Comparison of ENCODE assay signal across 22 mouse cellular contexts in genomic region chr6:129326016-129326415, GRCm38 (mm10). TPM values are rescaled to one million over a fixed set of nuclear protein-coding genes. Genes with fewer than 3 reads are reported as not detected.
DNase-seq lines count a peak whose midpoint lies in the region; TF ChIP-seq lines count a peak whose summit lies in the region.
"Had no signal": no experiment of that assay in that cellular context is flagged by ENCODE, and none has a peak within 500 bp of the region (broad histone marks: within the 10 kb centered on the region; RNA-seq: fewer than 3 reads in every experiment).

No protein-coding gene starts in this region.

- H3K4me1 ChIP-seq in CH12.LX (ENCODE audit: control insufficient read depth in 1 of 2, insufficient read depth in 2 of 2): peaks cover 0 to 33% of the 10 kb centered on the region in 2 experiments; a peak in 2 of 4 replicates
- H3K4me1 ChIP-seq: heart, embryonic 12.5 days; limb, embryonic 13.5 days; lung, embryonic 15.5 days; neural tube, embryonic 13.5 days had no signal

- in situ Hi-C loops in CH12.LX (cut with MboI; ENCODE audit: low pct_ligation_motif_present, low pct_unique_long_range_greater_than_20kb, low sequenced_read_pairs): no loop called here

- H3K36me3 ChIP-seq in CH12.LX (replicated peaks in 1 of 2; ENCODE audit: control insufficient read depth in 1 of 2, insufficient read depth in 1 of 2, low read length in 1 of 2): no peaks in the 10 kb centered on the region
- H3K36me3 ChIP-seq: G1E; heart, embryonic 12.5 days; limb, embryonic 13.5 days; lung, embryonic 15.5 days; neural tube, embryonic 13.5 days had no signal

- H3K27me3 ChIP-seq in CH12.LX (replicated peaks): no peaks in the 10 kb centered on the region
- H3K27me3 ChIP-seq: heart, embryonic 12.5 days; limb, embryonic 13.5 days; lung, embryonic 15.5 days; neural tube, embryonic 13.5 days had no signal

- no peak for TF ChIP-seq POLR2A in CH12.LX (IDR thresholded peaks at IDR 0.05; ENCODE audit: low read depth, low read length)

- no peak overlapping the region for H3K4me3 ChIP-seq in CH12.LX (replicated peaks in 1 of 3; ENCODE audit: low read depth in 2 of 3, low read length in 2 of 3, poor library complexity in 1 of 3)
- H3K4me3 ChIP-seq: heart, embryonic 12.5 days; limb, embryonic 13.5 days; lung, embryonic 15.5 days; neural tube, embryonic 13.5 days had no signal

- peak overlapping the region; percentile 92 for H3K27ac ChIP-seq in CH12.LX (ENCODE audit: insufficient read depth, low read depth)
- H3K27ac ChIP-seq: limb, embryonic 13.5 days; lung, embryonic 15.5 days; neural tube, embryonic 13.5 days had no signal

- no peaks in the 10 kb centered on the region for H3K9me3 ChIP-seq in CH12.LX (replicated peaks; ENCODE audit: low read length)
- H3K9me3 ChIP-seq: heart, embryonic 12.5 days; limb, embryonic 13.5 days; lung, embryonic 15.5 days; neural tube, embryonic 13.5 days had no signal

- peak overlapping the region; percentile 89 for H3K4me2 ChIP-seq in CH12.LX (ENCODE audit: insufficient read depth, low read depth, poor library complexity, severe bottlenecking)
- H3K4me2 ChIP-seq: heart, embryonic 12.5 days; limb, embryonic 13.5 days; lung, embryonic 15.5 days; neural tube, embryonic 13.5 days had no signal

- dilution Hi-C loops in CH12.LX (cut with MboI; ENCODE audit: extremely low pct_ligation_motif_present, extremely low pct_unique_long_range_greater_than_20kb, low sequenced_read_pairs): no loop called here

- peak; percentile 21 for DNase-seq in lung, postnatal 36 days
- DNase-seq in lung, postnatal 14 days: no peak
- DNase-seq in CH12.LX (ENCODE audit: extremely low read depth): peak; percentile 69
- peak; percentile 54 for DNase-seq in induced T-regulatory cell, adult 2 months (ENCODE audit: low read depth)
- DNase-seq in thymus, postnatal 14 days: peak; percentile 48
- DNase-seq in cerebellum, adult 9-11 months: no peak
- DNase-seq in adrenal gland, adult 8-10 months: no peak
- DNase-seq: cerebellum, adult 11 months; embryo, embryonic 11 days; gastrocnemius, postnatal 25 days; heart, postnatal 4 days; kidney, adult 2 months; midbrain, embryonic 14.5 days had no signal

- peak; percentile 71 for TF ChIP-seq RAD21 in CH12.LX (IDR thresholded peaks at IDR 0.05; ENCODE audit: low read depth, low read length)

- TF ChIP-seq EP300 in CH12.LX (IDR thresholded peaks at IDR 0.05; ENCODE audit: low read length): no peak; the same call in 1 of the 2 replicates

- TF ChIP-seq CTCF in CH12.LX (conservative IDR thresholded peaks at IDR 0.05 in 1 of 2, IDR thresholded peaks at IDR 0.05 in 1 of 2; ENCODE audit: low read depth in 2 of 2, low read length in 2 of 2): peak; percentile 19 to 77; a peak in 3 of 4 replicates

- H3K79me2 ChIP-seq in CH12.LX (replicated peaks; ENCODE audit: control insufficient read depth, extremely low read depth, insufficient read depth, poor library complexity, severe bottlenecking): no peaks in the 10 kb centered on the region

- peak overlapping the region; percentile 78 for H3K9ac ChIP-seq in CH12.LX (ENCODE audit: insufficient read depth, low read depth)
- H3K9ac ChIP-seq: forebrain, postnatal 0 days; heart, embryonic 12.5 days; limb, embryonic 13.5 days; lung, embryonic 15.5 days; neural tube, embryonic 13.5 days had no signal

TF ChIP-seq in CH12.LX, 34 proteins besides CTCF, POLR2A, EP300 and RAD21:
- TF ChIP-seq NRF1 (IDR thresholded peaks at IDR 0.05; ENCODE audit: low read depth, low read length) (no peak), PAX5 (IDR thresholded peaks at IDR 0.05; ENCODE audit: low read length) (no peak), JUND (conservative IDR thresholded peaks at IDR 0.05; ENCODE audit: low read depth, low read length) (no peak), MXI1 (IDR thresholded peaks at IDR 0.05; ENCODE audit: low read depth, low read length) (0 out of 2 replicates have a peak, but pooled peaks have one; percentile 11), TBP (conservative IDR thresholded peaks at IDR 0.05; ENCODE audit: low read depth, low read length) (0 out of 2 replicates have a peak, but pooled peaks have one; percentile 37), SMC3 (IDR thresholded peaks at IDR 0.05; ENCODE audit: low read depth, low read length) (peak; percentile 64), IRF4 (IDR thresholded peaks at IDR 0.05; ENCODE audit: low read depth, low read length) (peak; percentile 55; the same call in 1 of the 2 replicates), MAFK (IDR thresholded peaks at IDR 0.05; ENCODE audit: insufficient replicate concordance, low read length) (0 out of 2 replicates have a peak, but pooled peaks have one; percentile 39), BHLHE40 (IDR thresholded peaks at IDR 0.05; ENCODE audit: low read depth, low read length) (0 out of 2 replicates have a peak, but pooled peaks have one; percentile 16), RCOR1 (conservative IDR thresholded peaks at IDR 0.05; ENCODE audit: low read depth, low read length) (no peak)
TF ChIP-seq in CH12.LX: peak in this region for 6.

RNA-seq across cellular contexts. Expression of gene 4922502D21Rik, which starts 5.6 kb away (rescaled TPM):
- total RNA-seq in CH12.LX (2012; rRNA removed) (2.0 and 2.8 TPM in 2 replicates), CH12.LX (2014; rRNA removed) (0.23 and 0.42 TPM in 2 replicates)
- 0.46 and 0.61 TPM in 2 replicates for polyA plus RNA-seq in CH12.LX (2012; ENCODE audit: insufficient read length, low read depth)
- total RNA-seq in adrenal gland, adult 8-10 months (2022): not detected
- total RNA-seq: adrenal gland, postnatal 4 days; forebrain, postnatal 0 days; G1E; gastrocnemius, postnatal 25 days; heart, postnatal 4 days; left cerebral cortex, adult 18-20 months had no signal
- polyA plus RNA-seq: forebrain, postnatal 0 days; G1E; heart, embryonic 12.5 days; large intestine, adult 2 months; limb, embryonic 13.5 days; lung, embryonic 15.5 days; midbrain, embryonic 14.5 days; neural tube, embryonic 13.5 days had no signal

RNA-seq across cellular contexts. Expression of gene Clec12a, which starts 16.5 kb away (rescaled TPM):
- 1.7 TPM in 2 replicates for total RNA-seq in CH12.LX (2012; rRNA removed)
- 11.9 and 12.6 TPM in 2 replicates for total RNA-seq in CH12.LX (2014; rRNA removed)
- 6.5 and 8.0 TPM in 2 replicates for polyA plus RNA-seq in CH12.LX (2012; ENCODE audit: insufficient read length, low read depth)
- total RNA-seq in adrenal gland, adult 8-10 months (2022): 1 to 10 TPM in 3 of 4 experiments, under 1 TPM in 1; 0.55 to 5.7 (median 2.9) TPM
- polyA plus RNA-seq: G1E had no signal

RNA-seq across cellular contexts. Expression of gene Cd69, which starts 50.8 kb away (rescaled TPM):
- total RNA-seq in CH12.LX (2012; rRNA removed) (112 and 132 TPM in 2 replicates), CH12.LX (2014; rRNA removed) (229 and 269 TPM in 2 replicates)
- polyA plus RNA-seq in CH12.LX (2012; ENCODE audit: insufficient read length, low read depth): 71.2 and 71.3 TPM in 2 replicates
- total RNA-seq in adrenal gland, adult 8-10 months (2022): under 1 TPM in 3 of 4 experiments, not detected in 1; 0.21 to 0.38 (median 0.27) TPM
- total RNA-seq: forebrain, postnatal 0 days; G1E; heart, postnatal 4 days; left cerebral cortex, adult 18-20 months had no signal
- polyA plus RNA-seq: G1E; heart, embryonic 12.5 days; neural tube, embryonic 13.5 days had no signal

RNA-seq across cellular contexts. Expression of gene Clec12b, which starts 59.7 kb away (rescaled TPM):
- total RNA-seq in CH12.LX (2012; rRNA removed): not detected in 2 replicates
- total RNA-seq in CH12.LX (2014; rRNA removed): not detected in 2 replicates
- polyA plus RNA-seq in CH12.LX (2012; ENCODE audit: insufficient read length, low read depth): not detected in 2 replicates
- under 1 TPM in 2 of 4 experiments, not detected in 2; 0.52 to 0.70 TPM for total RNA-seq in adrenal gland, adult 8-10 months (2022)
- total RNA-seq: forebrain, postnatal 0 days; gastrocnemius, postnatal 25 days; left cerebral cortex, adult 18-20 months had no signal
- polyA plus RNA-seq: G1E; large intestine, adult 2 months; neural tube, embryonic 13.5 days had no signal

Comparison
In these comparisons a context has a peak if more than half of its experiments do, and no peak if none do; other contexts are left out.
1. DNase-seq: peak in lung, postnatal 36 days (single experiment), CH12.LX (single experiment), induced T-regulatory cell, adult 2 months (single experiment) and thymus, postnatal 14 days (single experiment); none in lung, postnatal 14 days (single experiment), cerebellum, adult 9-11 months (single experiment) and adrenal gland, adult 8-10 months (single experiment).
2. RNA of gene Cd69, which starts 50.8 kb away (total RNA-seq): 112 to 269 TPM in CH12.LX; 0.21 to 0.38 TPM in adrenal gland, adult 8-10 months; every median in the first group is over 10 times any median in the second.